Mouse (Mus musculus) lung, postnatal 0 days (tissue): Measurements from ENCODE around the gene Hils1. TPM values are rescaled to one million over a fixed set of nuclear protein-coding genes. Genes with fewer than 3 reads are reported as not detected.

Source experiments
- ATAC-seq: fragments of 200-750 bp; cut with Nextera tagmentation; 2 replicates; pipeline ENCODE4 v1.8.0; 2017; ENCODE audit warnings: moderate library complexity
- DNase-seq: peaks from one replicate; pipeline ENCODE4 v3.0.0-alpha.2; 2016; ENCODE audit warnings: low spot score
- H3K27ac ChIP-seq: fragments of 300-500 bp; sonication (generic); 2 replicates; pipeline ENCODE4 v1.5.1; 2014; ENCODE audit warnings: antibody characterized with exemption, mild to moderate bottlenecking, low read length, mixed read lengths
- H3K27me3 ChIP-seq: fragments of 300-500 bp; sonication (generic); replicated peaks from 2 replicates; pipeline ENCODE4 v1.6.1; 2014; ENCODE audit warnings: low read length, mixed read lengths; ENCODE audit not compliant: insufficient read depth
- H3K36me3 ChIP-seq: fragments of 300-500 bp; sonication (generic); 2 replicates; pipeline ENCODE4 v1.6.1; 2014; ENCODE audit warnings: low read length, mixed read lengths; ENCODE audit not compliant: insufficient read depth
- H3K4me1 ChIP-seq: fragments of 300-500 bp; sonication (generic); 2 replicates; pipeline ENCODE4 v1.6.1; 2014; ENCODE audit warnings: antibody characterized with exemption, low read depth, low read length, mixed read lengths; ENCODE audit not compliant: insufficient read depth
- H3K4me2 ChIP-seq: fragments of 300-500 bp; sonication (generic); replicated peaks from 2 replicates; pipeline ENCODE4 v1.6.1; 2014; ENCODE audit warnings: low read depth, mild to moderate bottlenecking, low read length, moderate library complexity, mixed read lengths
- H3K4me3 ChIP-seq: fragments of 300-500 bp; sonication (generic); 2 replicates; pipeline ENCODE4 v1.5.1; 2014; ENCODE audit warnings: low read depth, low read length
- H3K9ac ChIP-seq: fragments of 300-500 bp; sonication (generic); replicated peaks from 2 replicates; pipeline ENCODE4 v1.6.1; 2014; ENCODE audit warnings: low read depth, mild to moderate bottlenecking
- H3K9me3 ChIP-seq: fragments of 300-500 bp; sonication (generic); 2 replicates; pipeline ENCODE4 v1.6.1; 2016; ENCODE audit warnings: low read length, mixed read lengths
- CTCF ChIP-seq: IDR thresholded peaks from 2 replicates; pipeline ENCODE4 v1.5.1; 2016; ENCODE audit warnings: antibody characterized with exemption, mild to moderate bottlenecking
- EP300 ChIP-seq: IDR thresholded peaks from 2 replicates; pipeline ENCODE4 v1.6.1; 2016; ENCODE audit warnings: antibody characterized with exemption, mild to moderate bottlenecking, control low read depth
- WGBS: fragments of 180-500 bp; shearing (Covaris S2); extraction: QIAGEN DNeasy Blood & Tissue Kit; methylation state at CpG from one replicate; pipeline ENCODE4 v1.1.7; 2014; 5-methylcytosine and 5-hydroxymethylcytosine counted together
- polyA plus RNA-seq: library from polyadenylated mRNA; unstranded; fragments of >200 nt; fragmentation: Nextera tagmentation; extraction: Ambion mirVana; gene quantifications from 2 replicates; pipeline ENCODE4 v1.2.1, GENCODE M21; 2015

The Hils1 gene
- polyA plus RNA-seq, 1 experiment from 2014 or later = not detected

- ATAC-seq (peak; percentile 3; the same call in 1 of the 2 replicates), DNase-seq (peak; percentile 46)
- H3K4me3 ChIP-seq = peak overlapping the region; percentile 87
Observed at GRCm38 (mm10) chr11:94991641-94992479, 24.5 kb downstream of the Hils1 start.

GRCm38 (mm10) chr11:94992480-94992753, 25.0 kb downstream of the Hils1 start:
- Histone ChIP-seq H3K4me3 (peak overlapping the region; percentile 87), H3K9ac (peak overlapping the region; percentile 68), H3K27me3 (no peaks in the 10 kb centered on the region), H3K9me3 (no peaks in the 10 kb centered on the region), H3K4me2 (peak overlapping the region; percentile 94), H3K27ac (peak overlapping the region; percentile 87), H3K36me3 (peaks cover 9% of the 10 kb centered on the region; the same call in 1 of the 2 replicates), H3K4me1 (peaks cover 39% of the 10 kb centered on the region; the same call in 1 of the 2 replicates)
- TF ChIP-seq EP300 (no peak), CTCF (no peak)
- WGBS = under 1% methylated on average over 20 of the region's 20 CpGs
- no peak for DNase-seq
- ATAC-seq = no peak

More at GRCm38 (mm10) chr11:94991641-94992479, 24.5 kb downstream of the Hils1 start:
- H3K27ac ChIP-seq = peak overlapping the region; percentile 87
- no peak for TF ChIP-seq CTCF
- no peak for TF ChIP-seq EP300
- peaks cover 39% of the 10 kb centered on the region; the same call in 1 of the 2 replicates for H3K4me1 ChIP-seq
- no peaks in the 10 kb centered on the region for H3K27me3 ChIP-seq
- 1% methylated on average over 92 of the region's 99 CpGs for WGBS
- peak overlapping the region; percentile 94 for H3K4me2 ChIP-seq
- peaks cover 4% of the 10 kb centered on the region; the same call in 1 of the 2 replicates for H3K36me3 ChIP-seq
- H3K9ac ChIP-seq = peak overlapping the region; percentile 68
- H3K9me3 ChIP-seq = no peaks in the 10 kb centered on the region

- TF ChIP-seq CTCF (no peak), EP300 (no peak)
- DNase-seq (peak; percentile 81), ATAC-seq (peak; percentile 12)
- peak overlapping the region; percentile 87 for H3K4me3 ChIP-seq
- H3K4me1 ChIP-seq = peaks cover 39% of the 10 kb centered on the region; the same call in 1 of the 2 replicates
- H3K27ac ChIP-seq = peak overlapping the region; percentile 87
- peak overlapping the region; percentile 94 for H3K4me2 ChIP-seq
- H3K9me3 ChIP-seq = no peaks in the 10 kb centered on the region
- H3K36me3 ChIP-seq = peaks cover 10% of the 10 kb centered on the region; the same call in 1 of the 2 replicates
- WGBS = 2% methylated on average over 22 of the region's 22 CpGs
- H3K9ac ChIP-seq = peak overlapping the region; percentile 68
- no peaks in the 10 kb centered on the region for H3K27me3 ChIP-seq
Observed at GRCm38 (mm10) chr11:94992754-94993606, 25.6 kb downstream of the Hils1 start.

DNA sequence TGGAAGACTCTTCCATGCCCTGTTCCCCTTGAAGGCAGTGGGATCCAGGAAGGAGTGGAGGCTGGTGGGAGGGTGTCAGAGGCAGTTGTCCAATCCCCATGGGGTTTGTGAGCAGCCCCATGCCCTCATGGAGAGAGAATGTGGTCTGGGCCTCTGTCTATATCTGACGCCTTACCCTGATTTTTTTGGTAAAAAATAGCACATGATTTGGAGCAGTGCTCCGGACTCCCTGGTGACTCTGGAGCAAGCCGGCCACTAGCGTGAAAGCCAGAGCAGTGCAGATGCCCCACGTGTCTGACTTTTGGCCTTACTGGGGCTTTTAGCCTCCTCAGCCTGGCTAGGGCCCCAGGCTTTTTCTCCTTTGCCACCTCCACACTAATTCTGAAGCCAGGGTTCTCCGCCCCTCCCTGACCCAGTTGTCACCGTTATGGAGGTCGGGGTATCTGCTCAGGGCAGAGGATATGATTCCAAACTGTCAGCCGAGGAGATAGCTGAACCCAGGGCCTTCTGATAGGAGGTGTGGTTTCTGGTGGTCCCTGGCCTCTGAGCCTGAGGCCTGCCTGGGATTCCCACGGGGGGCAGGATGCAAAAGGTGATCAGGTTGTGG, 26.9 kb downstream of the Hils1 start:
- DNase-seq = peak; percentile 62
- peaks cover 15% of the 10 kb centered on the region; the same call in 1 of the 2 replicates for H3K36me3 ChIP-seq
- peak overlapping the region; percentile 47; the same call in 1 of the 2 replicates for H3K27ac ChIP-seq
- H3K9ac ChIP-seq = peak overlapping the region; percentile 16; the same call in 1 of the 2 replicates
- WGBS = 47% methylated on average over 10 of the region's 10 CpGs
- no peaks in the 10 kb centered on the region for H3K27me3 ChIP-seq
- H3K9me3 ChIP-seq = no peaks in the 10 kb centered on the region
- TF ChIP-seq CTCF = no peak
- no peak for TF ChIP-seq EP300
- ATAC-seq = peak; percentile 1; the same call in 1 of the 2 replicates
- peaks cover 30% of the 10 kb centered on the region; the same call in 1 of the 2 replicates for H3K4me1 ChIP-seq
- H3K4me3 ChIP-seq = peak overlapping the region; percentile 87
- H3K4me2 ChIP-seq = peak overlapping the region; percentile 94

GRCm38 (mm10) chr11:94994947-94995772, 27.8 kb downstream of the Hils1 start:
- Histone ChIP-seq H3K4me2 (peak overlapping the region; percentile 94), H3K4me3 (no peak overlapping the region; the same call in 1 of the 2 replicates), H3K4me1 (peaks cover 29% of the 10 kb centered on the region; the same call in 1 of the 2 replicates), H3K27me3 (no peaks in the 10 kb centered on the region), H3K36me3 (peaks cover 20% of the 10 kb centered on the region; the same call in 1 of the 2 replicates), H3K9ac (no peak overlapping the region; the same call in 1 of the 2 replicates), H3K27ac (no peak overlapping the region), H3K9me3 (no peaks in the 10 kb centered on the region)
- ATAC-seq (no peak), DNase-seq (no peak)
- TF ChIP-seq CTCF (no peak), EP300 (no peak)
- 79% methylated on average over 11 of the region's 11 CpGs for WGBS
